Mouse (Mus musculus) left cerebral cortex, adult 11 months (tissue): ENCODE data around the gene Ltf.

Experiments used
- DNase-seq: peaks from one replicate; pipeline ENCODE4 v3.0.0; 2022; ENCODE audit warnings: low spot score

Gene Ltf

DNA sequence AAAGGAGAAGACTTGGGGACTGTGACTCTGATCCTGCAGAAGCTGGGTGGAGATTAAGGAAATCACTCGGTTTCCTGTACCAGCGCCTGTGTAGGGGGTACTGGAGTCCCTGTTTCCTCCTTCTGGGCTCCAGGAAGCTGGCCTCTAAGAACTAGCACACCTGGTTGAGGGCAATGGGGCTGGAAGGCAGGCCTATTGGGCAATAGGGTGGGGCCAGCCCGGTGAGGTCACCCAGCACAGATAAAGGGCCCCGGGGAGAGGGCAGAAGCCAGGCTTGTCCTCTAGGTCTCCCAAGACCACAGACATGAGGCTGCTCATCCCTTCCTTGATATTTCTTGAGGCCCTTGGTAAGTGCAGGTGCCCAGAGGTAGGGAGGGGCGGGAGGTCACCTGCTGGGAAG, at the start of gene Ltf:
Gene Ltf (plus strand): TSS at position 250 of the 400 bp plus-strand sequence.
- DNase-seq = no peak

DNA sequence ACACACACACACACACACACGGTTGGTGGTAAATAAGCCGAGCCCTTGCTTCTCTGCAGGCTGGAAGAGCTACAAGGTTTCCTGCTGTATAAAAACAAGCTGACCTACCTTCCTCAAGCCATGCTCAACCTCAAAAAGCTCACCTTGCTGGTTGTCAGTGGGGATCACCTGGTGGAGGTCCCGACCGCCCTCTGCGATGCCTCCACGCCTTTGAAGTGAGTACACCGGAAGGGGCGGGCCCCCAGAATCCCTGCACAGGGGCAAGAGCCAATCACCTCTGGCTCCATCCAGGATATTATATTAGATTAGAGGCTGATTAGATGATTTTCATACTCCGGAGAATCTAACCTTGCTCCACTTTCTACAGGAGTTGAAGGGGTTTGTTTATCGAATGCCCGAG, 39.7 kb upstream of the Ltf start:
- DNase-seq = no peak

DNA sequence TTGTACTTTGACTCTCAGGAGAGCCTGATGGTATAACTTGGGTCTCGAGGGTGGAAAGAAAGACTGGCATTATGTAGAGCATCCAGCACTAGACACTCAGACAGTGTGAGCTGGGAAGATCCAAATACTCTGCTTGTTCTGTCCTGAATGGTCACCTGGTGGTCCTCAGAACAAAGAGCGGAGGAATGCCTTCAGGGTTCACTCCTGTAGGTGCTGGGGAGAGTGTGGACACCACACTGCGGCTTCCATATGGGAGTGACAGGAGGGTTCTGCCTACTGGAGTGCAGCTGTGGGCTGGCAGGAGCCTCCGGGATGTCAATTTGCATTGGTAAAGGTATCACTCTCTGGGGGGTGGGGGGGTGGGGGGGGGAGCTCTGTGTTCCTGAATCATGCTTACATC, 36.7 kb upstream of the Ltf start:
- no peak for DNase-seq

DNA sequence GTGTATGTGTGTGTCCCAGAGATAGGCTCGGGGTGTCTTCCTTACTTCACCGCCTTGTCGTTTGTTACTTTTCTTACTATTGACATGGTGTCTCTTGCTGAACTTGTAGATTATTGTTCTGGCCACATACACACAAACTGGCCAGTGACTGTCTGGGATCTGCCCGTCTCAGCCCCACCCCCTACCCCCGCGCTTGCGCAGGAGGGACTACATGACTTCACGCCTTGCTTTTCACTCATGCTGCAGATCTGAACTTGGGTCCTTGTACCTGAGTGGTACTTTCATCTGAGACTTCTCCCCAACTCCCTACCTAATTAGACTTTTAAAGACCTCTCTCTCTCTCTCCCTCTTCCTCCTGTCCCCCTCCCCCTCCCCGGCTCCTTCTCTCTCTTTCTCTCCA, 35.0 kb upstream of the Ltf start:
- no peak for DNase-seq

DNA sequence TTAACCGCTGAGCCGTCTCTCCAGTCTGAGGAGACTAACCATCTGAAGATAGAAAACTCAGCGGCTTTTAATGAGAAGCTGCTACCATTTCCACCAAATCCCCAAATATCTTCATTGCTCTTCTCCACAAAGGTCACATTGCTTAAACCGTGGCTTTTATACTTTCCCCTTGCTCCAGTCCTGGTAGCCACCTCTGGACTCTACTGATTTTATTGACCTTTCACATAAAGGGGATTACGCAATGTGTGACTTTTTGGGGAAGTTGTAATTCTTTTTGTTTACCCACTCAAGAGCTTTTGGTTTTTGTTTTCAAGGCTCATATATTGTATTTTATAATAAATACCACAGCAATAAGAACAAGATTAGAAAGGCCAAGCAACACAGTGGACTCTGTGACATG, 33.5 kb upstream of the Ltf start:
- no peak for DNase-seq

DNA sequence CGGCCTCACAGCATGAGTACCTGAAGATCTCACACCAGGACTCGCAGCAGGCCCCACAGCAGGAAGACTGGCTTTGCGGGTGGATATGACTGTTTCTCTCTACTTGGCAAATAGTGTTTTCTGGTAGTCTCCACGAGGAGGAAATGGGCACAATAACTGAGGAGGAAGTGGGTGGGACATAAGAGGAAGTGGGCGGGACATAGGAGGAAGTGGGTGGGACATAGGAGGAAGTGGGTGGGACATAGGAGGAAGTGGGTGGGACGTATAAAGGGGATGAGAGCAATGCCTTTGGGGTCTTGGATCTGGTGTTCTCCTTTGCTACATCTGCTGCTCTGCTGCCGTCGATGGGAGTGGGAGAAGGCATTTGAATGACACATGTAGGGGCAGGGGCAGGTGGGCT, 33.1 kb upstream of the Ltf start:
- no peak for DNase-seq

DNA sequence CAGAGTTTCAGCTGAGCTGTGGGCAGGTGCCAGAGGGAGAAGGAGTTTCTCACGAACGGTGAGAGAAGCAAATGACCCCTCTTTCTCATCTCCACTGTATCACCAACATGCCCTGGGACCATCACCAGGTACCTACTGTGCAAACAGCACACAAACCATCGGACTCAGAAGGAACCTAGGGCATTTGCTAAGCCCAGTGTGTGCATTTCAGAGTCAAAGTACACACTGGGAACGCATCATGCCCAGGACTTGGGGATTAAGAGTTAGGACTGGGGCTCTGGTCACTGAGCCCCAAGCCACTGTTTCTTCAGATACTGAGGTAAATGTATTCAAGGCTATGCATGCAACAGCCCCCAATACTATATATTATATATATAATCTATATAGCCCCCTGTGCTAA, 31.7 kb upstream of the Ltf start:
- DNase-seq = no peak

DNA sequence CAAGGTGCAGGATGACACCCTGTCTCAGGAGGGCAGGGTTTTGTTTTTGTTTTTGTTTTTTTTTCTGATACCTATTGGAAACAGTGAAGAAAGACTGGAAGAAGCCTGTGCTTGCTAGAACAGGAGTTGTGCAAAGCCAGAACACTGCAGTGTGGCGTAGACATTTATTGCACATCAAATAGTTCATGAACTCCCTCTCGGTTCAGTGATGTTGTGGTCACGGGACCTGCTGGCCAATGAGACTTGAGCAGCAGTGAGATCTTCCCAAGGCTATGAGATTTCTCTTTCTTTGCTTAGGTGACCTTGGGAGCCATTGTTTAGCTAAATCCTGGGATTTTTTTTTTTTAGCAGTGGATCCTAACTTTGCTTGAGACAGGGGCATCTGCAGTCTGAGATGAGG, 31.0 kb upstream of the Ltf start:
- DNase-seq = no peak

DNA sequence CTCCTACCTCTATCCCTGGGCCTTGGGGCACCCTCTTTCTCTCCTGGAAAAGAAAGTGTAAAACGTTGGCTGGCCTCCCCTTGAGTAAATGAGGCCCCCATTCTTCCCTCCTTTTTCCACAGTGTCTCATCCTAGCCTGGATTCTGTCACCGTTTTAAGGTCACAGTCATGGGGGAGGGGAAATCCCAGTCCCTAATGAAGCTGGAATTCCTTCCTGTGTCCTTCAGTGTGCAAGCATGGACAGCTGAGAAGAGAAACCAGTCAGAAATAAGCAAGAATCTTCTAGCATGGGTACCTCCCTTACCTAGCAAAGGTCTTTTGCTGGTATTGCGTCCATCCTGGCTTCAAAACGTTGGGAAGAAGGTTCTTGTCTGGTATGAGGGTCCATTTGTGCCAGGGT, 29.9 kb upstream of the Ltf start:
- no peak for DNase-seq

DNA sequence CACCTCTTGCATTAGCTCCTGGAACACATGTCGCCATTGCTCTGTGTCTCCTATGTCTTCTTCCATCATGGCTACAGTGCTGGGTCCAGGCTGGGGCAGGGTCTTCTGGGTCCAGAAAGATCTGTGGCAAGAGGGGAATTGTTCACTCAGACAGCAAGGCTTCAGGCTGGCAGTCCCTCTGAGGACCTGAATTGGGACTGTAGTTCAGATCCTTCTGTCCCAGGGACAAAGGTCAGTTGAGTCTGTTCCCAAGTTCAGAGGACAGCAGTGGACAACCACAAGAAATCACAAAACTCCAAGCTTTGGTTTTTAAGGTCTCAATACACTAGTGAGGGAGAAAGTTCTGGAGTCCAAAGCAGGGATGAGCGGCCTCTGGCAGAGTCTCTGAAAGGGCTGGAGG, 29.5 kb upstream of the Ltf start:
- DNase-seq = no peak

DNA sequence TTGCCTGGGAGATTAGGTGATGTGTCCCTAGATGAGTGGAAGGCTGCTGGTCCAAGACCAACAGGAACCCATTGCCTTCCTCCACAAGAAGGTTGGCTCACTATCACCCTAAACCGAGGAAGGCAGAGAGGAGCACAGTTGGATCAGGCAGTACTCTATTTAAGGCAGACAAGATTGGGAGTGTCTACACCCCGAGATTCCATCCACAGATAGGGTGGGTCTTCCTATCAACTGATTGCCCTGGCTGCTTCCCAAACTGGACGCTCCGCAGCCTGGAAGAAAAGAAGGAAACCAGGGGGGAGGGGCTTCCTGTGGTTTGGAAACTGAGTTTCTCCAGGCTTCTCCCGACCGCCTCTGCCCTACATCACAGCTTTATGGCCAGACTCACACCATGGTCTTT, 28.9 kb upstream of the Ltf start, which contains the start of gene Rtp3:
Gene Rtp3 (minus strand): TSS at position 380 of the 400 bp plus-strand sequence.
- no peak for DNase-seq

DNA sequence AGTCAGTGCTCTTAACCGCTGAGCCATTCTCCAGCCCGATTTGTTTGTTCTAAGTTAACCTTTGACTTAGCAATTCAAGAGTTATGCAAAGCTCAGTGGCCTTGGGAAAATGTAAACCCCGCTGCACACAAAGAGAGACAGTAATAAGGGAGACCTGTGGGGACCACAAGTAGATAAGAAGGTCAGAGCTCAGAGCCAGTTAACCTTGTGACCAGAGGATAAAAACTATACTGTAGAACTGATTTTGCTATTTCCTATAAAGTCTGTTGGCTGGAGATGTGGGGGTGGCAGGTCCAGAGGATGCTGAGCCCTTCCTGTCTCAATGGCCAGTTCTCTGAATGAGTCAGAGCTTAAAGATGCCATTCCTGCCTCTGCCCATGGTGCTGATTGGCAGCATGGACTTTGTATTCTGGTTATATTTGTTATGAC, 25.8 kb upstream of the Ltf start:
- DNase-seq = no peak

DNA sequence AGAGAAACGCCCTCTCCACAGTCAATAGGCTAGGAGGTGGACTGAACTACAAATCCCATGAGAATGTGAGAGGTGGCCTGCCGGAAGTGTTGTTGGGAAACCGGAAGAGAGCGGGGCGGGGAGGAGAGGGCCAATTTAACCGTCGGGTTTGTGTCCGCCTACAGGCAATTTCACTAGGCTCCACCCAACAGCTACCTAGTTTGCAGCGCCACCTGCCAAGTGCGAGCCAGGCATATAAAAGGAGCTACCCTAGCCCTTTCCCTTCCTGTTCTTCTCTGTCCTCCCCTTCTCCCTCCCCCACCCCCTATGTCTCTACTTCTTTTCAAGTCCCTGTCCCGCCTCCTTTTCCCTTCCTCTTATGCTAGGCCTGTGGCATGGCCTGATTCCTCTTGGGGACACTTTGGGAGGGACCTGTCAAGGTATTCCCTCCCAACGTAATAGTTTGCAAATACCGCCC, 24.3 kb upstream of the Ltf start:
- peak; percentile 64 for DNase-seq

DNA sequence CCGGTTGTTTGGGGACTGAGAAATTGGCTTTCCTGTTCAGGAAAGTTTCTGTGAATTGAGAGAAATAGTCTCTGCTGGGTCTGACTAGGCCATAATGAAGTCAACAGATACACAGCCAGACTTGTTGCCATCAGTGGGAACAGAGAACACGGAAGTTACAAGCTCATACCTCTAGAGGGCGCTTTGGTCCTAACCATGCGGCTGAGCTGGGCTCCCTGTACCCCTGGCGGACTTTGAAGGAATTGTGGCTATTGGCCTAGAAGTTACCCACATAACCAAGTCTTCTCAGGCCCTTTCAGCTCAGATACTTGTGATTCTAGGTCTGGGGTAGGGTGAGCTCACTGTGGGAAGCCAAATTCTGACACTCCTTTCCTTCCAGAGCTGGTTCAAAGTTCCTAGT, 21.8 kb upstream of the Ltf start:
- DNase-seq = peak; percentile 51

DNA sequence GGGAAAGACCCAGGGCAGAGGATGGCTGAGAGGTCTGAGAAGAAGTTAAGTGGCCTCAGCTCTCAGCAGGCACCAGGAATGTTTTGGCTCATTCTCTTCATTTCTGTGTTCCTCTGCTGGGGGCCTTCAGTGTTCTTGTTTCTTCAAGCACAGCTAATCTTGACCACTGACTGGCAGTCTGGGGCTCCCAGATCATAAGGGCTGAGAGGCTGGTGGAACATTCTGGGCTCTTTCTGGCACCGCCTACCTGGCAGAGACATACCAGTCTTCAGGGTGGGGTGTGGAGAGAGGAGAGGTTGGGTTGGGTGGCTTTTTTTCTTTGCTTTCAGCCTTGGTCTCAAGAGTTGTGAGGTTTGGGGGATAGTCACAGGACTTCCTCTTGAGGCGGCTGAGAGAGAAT, 20.0 kb upstream of the Ltf start:
- DNase-seq = no peak

DNA sequence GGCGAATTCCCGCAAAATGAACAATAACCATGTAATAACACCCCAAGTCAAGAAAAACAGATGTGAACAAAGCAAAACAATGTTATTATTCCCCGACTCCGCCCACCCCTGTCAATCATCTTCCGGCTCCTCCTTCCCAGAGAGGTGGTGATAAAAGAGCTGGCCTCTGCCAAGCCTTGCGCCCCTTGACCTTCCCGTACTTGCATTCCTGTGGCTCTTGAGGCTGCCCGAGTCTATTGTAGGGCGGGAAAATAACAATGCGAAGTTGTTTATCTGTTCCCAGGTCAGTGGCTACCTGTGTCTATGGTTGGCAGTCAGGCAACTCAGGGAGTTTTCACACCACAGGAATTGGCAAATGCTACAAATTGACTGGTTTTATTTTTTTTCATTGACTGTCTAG, 19.2 kb upstream of the Ltf start:
- no peak for DNase-seq

DNA sequence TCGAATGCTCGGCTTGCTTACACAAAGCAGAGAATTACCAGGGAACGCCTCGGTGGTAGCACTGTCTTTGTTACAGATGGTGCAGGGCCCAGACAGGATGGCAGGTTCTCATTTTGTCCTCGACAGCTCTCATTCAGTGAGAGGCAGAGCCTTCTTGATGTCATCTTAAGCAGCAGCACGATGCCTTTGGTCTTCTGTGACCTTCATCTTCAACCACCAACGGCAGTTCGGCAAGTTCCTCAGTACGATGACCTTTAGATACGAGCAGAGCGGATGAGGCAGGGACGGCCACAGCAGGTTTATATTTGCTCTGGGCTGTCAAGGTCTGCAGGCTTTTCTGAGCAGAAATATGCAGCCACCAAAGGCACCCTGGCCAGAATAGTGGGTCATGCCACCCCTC, 17.4 kb upstream of the Ltf start:
- DNase-seq = no peak

DNA sequence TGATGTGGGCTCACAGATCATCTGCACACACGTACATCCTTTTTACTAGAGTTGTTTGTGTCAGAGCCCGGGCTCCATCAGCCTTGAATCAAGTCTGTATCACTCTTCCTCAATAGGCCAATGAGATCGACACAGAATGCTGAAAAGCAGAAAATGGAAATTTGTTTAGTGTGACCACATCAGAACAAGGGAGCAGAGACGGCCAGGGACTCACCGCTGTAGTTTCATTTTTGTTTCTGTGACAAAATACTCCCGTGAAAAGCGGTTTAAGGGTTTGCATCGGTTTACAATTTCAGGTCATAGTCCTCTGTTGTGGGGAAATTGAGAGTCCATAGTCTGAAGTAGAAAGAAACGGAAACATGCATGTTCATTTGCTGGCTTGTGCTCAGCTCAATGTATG, 15.8 kb upstream of the Ltf start:
- no peak for DNase-seq

DNA sequence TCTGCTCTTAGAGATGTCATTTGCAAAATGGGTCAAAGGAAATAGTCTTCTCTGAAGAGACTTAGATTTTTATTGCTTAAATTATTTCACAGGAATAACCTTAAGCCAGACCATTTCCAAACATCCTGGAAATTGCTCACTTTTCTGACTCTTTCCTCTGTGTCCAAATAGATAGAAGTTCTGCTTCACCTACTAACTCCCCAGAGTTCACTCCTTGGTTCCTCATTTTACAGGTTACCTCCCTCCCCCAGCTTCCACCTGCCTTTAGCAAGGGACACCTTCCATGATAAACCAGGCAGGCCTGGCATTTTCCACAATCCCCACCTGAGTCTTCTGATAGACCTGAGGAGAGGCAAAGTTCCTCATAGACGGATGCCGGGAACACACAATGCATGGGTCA, 12.5 kb upstream of the Ltf start:
- no peak for DNase-seq

DNA sequence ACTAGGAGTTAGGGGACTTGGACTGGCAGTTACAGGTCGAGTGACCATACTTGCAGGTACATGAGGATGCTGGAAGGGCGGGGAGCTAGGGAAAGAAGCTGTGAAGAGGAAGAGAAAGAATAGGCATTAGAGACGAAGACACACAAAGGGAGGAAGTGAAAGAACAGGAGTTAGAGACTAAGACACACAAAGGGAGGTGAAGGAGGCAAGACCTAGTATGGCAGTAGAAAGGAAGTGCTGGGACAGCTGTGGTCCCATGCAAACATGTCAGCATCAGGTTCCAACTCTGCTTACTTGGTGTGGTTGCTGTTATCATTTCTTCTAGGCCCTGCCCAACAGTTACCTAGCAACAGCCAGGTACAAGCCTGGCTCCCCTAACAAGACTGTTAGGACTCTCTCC, 9.3 kb upstream of the Ltf start:
- no peak for DNase-seq

DNA sequence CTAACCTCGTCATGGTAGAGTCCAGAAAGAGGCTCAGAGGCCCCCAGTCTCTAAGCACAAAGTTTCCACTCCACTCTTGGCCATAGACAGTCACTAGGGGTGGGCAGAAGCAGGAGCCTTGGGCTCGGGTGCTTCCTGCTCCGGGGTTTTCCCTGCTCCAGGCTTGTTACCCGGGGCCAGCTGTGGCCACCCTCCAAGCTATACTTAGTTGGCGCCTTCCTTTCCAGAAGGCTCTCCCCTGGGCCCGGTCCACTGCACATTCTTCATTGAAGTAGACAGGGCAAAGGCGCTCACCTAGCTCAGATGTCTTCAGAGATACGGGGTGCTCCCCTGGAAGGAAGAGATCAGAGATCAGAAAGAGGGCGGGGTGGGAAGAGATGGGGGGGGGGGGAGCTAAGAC, 7.5 kb upstream of the Ltf start:
- no peak for DNase-seq

DNA sequence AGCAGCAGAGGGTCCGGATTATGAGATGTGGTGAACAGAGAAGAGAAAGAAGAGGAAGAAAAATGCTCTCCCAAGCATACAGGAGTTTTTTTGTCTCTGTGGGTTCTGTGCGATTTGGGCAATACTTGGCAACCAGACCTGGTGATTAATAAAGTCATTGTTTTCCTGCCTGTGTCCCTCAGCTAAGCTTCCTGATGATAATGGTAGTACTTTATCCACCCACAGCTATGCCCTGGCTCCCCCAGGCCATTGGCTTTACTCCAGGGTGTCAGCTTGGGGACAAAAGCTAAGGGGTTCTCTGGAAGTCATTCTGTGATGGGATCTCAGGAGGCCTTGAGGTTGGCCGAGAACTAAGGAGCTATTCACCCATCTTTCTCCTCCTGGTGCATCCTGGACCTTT, 7.0 kb upstream of the Ltf start:
- DNase-seq = no peak

DNA sequence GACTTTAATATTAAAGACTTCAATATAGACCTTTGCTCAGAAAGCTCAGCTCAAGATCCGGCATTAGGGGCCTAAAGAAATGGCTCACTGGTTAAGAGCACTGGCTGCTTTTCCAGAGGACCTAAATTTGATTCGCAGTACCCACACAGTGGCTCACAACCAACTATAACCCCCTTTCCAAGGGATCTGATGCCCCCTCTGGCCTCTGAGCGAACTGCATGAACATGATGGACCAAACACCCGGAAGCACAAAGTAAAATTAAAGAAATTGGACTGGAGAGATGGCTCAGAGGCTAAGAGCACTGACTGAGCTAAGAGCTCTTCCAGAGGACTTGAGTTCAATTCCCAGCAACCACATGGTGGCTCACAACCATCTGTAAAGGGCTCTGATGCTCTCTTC, 3.4 kb upstream of the Ltf start:
- DNase-seq = no peak

DNA sequence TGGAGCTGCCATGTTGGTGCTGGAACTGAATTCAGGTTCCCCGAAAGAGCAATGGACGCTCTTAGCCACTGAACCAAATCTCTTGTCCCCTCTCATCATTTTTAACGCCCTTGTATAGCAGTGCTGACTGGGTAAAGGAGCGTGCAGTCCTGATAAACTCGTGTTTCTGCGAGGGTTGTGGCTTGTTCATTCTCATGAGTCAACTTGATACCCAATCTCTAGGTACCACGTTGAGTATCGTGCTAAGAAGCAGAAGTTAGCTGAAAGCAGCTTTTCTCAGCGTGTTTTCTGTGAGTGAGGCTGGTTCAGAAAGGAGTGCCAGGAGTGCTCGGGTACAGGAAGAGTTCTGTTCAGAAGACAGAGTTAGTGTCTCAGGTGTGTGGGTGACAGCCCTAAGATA, 7.7 kb downstream of the Ltf start:
- no peak for DNase-seq

DNA sequence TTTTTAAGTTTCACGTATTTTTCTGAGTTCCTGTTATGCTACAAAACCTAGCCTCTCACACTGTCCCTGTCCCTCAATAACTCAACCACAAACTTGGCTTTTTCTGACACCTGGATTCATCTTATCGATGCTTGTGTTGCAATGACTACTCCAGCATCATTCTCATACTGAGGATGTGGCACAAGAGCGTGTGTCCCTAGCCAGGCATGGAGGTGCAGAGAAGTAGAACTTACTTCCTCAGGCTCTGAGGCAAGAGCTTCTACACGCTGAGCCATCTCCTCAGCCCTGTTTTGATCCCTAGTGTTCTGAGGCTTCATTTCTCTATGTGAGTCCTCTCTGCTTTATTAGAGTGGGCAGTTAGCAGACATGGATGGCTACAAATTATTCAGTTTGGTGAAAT, 14.6 kb downstream of the Ltf start:
- no peak for DNase-seq
